Mouse (Mus musculus) frontal cortex, postnatal 10 days (tissue): ENCODE data around the gene Grk5.

Experiments
- DNase-seq, 2 experiments: peaks; one replicate each; pipeline ENCODE4 v3.0.0; 2022; ENCODE audit warnings: low spot score in 2 of 2, mixed read lengths in 1 of 2

Grk5 gene

DNA sequence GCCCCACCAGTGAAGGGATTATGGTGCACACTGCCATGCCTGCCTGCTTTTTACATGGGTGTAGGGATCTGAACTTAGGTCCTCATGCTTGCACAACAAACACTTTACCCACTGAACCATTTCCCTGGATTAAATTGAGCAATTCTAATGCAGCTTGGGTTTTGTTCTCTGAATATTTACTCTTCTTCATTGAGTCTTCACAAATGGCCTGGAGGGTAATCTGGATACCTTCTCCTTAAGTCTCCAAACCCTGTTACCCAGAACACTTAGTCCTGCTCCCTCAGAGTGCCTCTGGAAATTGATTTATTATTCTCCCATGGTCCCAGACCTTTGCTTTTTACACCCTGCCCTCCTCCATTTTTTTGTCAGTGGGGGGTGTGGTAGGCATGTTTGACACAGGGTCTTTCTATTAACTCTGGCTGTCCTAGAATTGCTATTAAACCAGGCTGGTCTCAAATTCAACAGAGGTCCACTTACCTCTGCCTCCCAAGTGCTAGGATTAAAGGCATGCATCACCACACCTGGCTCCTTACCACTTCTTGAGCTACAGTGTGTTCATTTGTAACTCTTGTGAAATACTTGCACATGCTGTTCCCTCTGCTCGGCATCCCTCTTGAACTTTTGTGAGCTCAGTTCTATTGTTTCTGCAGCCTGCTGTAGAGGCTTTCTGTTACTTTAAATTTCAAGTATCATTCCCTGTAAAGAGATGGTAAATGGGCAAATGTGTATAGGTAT, 82.9 kb downstream of the Grk5 start:
- no peak for DNase-seq

- DNase-seq, result no peak
These were observed 84.0 kb downstream of the Grk5 start for GRCm38 (mm10) chr19:60973508-60973907.

GRCm38 (mm10) chr19:60979581-60979980, 90.0 kb downstream of the Grk5 start:
- DNase-seq, result no peak

GRCm38 (mm10) chr19:60981391-60981790, 91.8 kb downstream of the Grk5 start:
- no peak for DNase-seq

- DNase-seq, result no peak
These were observed 92.3 kb downstream of the Grk5 start for GRCm38 (mm10) chr19:60981894-60982293.

DNA sequence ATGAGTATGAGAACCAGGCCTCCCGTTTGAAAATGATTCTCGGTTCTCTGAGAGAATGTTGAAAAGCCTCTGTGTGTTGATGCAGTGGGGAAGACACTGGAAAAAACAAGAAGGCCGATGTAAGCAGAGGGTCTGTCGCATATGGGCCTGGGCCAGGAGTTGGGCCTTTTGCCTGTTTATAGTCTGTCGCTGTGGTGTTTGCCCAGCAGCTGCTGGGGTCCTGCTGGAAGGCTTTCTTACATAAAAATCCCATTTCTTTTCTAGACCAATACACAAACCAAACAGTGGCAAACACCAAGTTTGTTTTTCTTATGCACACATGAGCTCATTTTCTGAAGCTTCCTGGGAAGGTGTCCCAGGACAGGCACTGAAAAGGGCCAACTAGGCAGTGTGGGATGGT, 100.2 kb downstream of the Grk5 start:
- no peak for DNase-seq

GRCm38 (mm10) chr19:60994214-60994613, 104.7 kb downstream of the Grk5 start:
- no peak for DNase-seq

GRCm38 (mm10) chr19:60994845-60995244, 105.3 kb downstream of the Grk5 start:
- DNase-seq, result no peak

- DNase-seq, result no peak
These were observed 108.2 kb downstream of the Grk5 start for GRCm38 (mm10) chr19:60997784-60998183.

DNA sequence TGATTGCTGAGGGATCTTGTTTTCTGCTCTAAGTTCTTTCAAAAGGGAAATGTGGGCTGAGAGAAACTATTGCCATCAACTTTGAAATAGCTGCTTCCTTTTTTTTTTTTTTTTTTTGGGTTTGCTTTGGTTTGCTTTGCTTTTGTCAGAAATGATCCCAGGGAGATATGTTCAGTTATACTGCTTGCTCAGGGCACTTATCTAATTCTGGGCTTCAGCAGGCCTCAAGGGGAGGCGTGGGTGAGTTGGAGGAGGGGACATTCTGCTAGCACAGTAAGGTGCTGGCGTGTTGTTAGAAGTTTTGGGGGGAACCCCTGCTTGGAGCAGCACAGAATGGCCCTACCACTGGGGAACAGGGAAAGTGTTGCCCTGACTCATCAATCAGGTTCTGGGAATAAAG, 110.1 kb downstream of the Grk5 start:
- DNase-seq, result no peak

GRCm38 (mm10) chr19:61000958-61001357, 111.4 kb downstream of the Grk5 start:
- no peak for DNase-seq

- DNase-seq, result no peak
These were observed 119.7 kb downstream of the Grk5 start for GRCm38 (mm10) chr19:61009266-61009665.

- DNase-seq, result no peak
These were observed 128.1 kb downstream of the Grk5 start for GRCm38 (mm10) chr19:61017477-61018266.

GRCm38 (mm10) chr19:61021502-61021901, 132.0 kb downstream of the Grk5 start:
- no peak for DNase-seq

DNA sequence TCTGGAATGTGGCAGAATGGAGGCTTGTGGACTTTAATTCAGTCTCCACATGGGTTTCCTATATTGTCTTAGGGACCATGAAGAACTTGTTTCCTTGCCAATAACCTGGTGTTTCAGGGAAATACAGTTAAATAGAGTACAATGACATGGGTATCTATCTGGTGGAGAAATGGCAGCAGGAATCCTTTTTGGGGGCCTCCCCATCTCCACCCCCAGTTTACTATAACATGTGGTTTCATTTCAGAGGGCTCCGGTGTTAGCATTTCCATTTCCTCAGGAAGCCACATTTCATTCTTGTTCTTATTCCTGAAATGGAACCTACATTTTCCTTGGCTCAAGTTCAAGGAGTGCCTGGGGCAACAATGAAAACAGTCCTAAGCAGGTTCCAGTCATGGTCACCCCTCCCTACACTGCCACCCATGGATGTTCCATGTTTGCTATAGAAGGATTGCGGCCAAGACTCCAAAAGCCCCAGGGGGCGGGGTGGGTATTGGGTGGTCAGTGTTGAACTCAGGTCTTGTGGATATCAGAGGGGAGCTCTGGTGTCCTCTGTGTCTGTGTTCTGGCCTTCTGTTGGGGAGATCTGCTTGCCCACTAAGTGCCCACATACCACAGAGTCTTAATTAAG, 132.5 kb downstream of the Grk5 start:
- DNase-seq, result peak in 1 of 2 experiments; percentile 7

DNA sequence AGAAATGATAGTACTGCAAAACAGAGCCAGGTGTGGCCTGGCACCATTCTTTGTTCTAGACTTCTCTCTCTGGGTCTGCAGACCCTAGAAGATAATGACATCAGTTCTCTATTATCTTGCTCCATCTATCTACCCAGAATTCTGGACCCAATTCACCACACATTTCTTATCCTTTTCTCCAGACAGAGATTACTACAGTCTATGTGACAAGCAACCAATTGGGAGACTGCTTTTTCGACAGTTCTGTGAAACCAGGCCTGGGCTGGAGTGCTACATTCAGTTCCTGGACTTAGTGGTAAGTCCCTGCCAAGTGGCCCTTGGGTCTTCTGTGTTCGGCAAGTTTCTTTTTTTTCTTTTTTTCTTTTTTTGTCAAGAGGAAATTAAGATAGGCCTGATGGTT, 142.0 kb downstream of the Grk5 start:
- DNase-seq, result no peak

GRCm38 (mm10) chr19:61039151-61039550, 149.6 kb downstream of the Grk5 start:
- no peak for DNase-seq

GRCm38 (mm10) chr19:61048646-61049045, 159.1 kb downstream of the Grk5 start:
- DNase-seq, result peak in 1 of 2 experiments; percentile 5

- no peak for DNase-seq
These were observed 159.9 kb downstream of the Grk5 start for GRCm38 (mm10) chr19:61049413-61049812.

DNA sequence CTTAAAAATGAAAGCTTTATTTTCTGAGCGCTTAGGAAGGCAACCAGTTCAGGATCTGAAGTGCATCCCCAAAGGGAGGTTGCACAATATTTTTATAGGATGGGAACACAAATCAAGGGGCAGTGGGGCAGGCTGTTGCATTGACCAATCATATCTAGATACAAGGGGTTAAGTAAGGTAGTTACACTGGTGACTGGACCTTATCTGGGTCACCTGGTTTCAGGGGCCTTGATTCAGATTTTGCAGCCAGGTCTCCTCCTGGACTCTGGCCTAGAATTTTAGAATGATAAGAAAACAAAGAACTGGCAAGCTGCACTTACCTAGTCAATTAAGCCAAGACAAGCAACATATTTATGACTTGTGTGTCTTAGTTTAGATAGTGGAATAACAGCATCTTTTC, 161.6 kb downstream of the Grk5 start:
- no peak for DNase-seq

DNA sequence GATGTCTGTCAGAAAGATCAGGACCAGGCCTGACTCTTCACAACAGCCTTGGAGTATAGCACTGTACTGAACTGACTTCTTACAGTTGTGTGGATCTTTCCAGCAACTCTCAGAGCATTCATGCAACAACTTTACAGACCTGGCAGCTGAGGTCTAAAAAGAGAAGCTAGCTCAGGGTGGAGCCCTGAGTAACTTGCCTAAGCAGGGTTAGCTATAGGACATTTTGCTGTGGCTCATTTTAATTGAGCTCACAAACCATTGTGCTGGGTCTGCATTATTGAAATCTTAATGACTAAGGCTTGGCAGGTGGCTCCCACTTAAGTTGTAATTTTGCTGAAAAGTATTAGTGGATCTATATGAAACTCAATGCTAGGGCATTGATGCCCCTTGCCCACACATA, 162.5 kb downstream of the Grk5 start:
- no peak for DNase-seq

GRCm38 (mm10) chr19:61052786-61053185, 163.2 kb downstream of the Grk5 start:
- DNase-seq, result no peak
